Mouse (Mus musculus): ENCODE data around the gene Gm281. TPM values are rescaled to one million over a fixed set of nuclear protein-coding genes. Genes with fewer than 3 reads are reported as not detected.
A peak's percentile ranks its signal among the peaks of the same experiment; 100 is the strongest.

The Gm281 gene
- total and polyA plus RNA-seq, 3 experiments, result not detected

DNA sequence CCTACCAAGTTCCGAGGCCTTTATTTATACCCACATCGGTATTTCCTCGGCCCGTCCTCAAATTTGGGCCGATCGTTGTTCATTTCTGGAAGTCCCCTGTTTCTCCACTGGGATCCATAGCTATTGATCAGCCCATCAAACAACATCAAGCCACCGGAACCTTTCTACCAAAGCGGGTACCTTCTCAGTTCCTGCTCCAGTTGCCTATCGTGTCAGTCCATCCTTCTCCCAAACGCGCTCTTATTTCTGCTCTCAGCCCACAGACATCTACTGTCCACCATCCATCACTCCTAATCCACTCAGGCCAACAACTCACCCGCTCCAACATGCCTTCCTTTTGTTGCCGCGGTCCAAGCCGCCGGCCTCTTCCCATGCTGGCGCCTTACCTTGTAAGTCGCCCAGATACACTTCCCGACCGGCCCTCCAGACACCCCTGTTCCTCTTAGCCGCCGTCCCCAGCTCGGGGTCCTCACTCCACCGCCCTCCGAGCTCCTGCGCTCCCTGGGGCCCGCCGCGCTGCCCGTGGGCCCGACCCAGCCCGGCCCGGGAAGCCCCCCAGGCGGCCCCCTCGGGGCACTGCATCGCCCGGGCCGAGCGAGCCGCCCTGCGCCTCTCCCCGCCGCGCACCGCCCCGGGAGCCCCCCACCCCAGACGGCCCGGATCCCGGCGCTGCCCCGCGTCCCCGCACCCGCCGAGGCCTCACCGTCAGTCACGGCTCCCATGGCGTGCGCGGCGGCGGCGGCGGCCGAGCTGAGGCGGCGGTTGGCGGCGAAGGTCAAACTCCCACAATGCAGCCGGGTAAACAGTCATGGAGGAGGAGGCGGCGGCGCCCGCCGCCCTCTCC is 46.4 kb upstream of the Gm281 start (continued):
- TF ChIP-seq ELF1 (IDR thresholded peaks at IDR 0.05; ENCODE audit: low read depth, low read length) (no peak), MAZ (IDR thresholded peaks at IDR 0.05; ENCODE audit: low read depth, low read length) (no peak), TAL1 (IDR thresholded peaks at IDR 0.05; ENCODE audit: low read length) (no peak), JUND (IDR thresholded peaks at IDR 0.05; ENCODE audit: low read depth, low read length) (no peak), POLR2AphosphoS5 (IDR thresholded peaks at IDR 0.05; ENCODE audit: borderline replicate concordance, low read depth, low read length) (no peak), MYB (IDR thresholded peaks at IDR 0.05; ENCODE audit: low read depth, low read length) (peak; percentile 36; the same call in 1 of the 2 replicates), CHD2 (IDR thresholded peaks at IDR 0.05; ENCODE audit: low read length) (no peak), SIN3A (IDR thresholded peaks at IDR 0.05; ENCODE audit: low read length) (no peak; the same call in 1 of the 2 replicates), KAT2A (conservative IDR thresholded peaks at IDR 0.05; ENCODE audit: low read depth, low read length) (no peak; the same call in 1 of the 2 replicates), MAFK (IDR thresholded peaks at IDR 0.05; ENCODE audit: borderline replicate concordance, low read depth, low read length) (no peak), E2F4 (IDR thresholded peaks at IDR 0.05; ENCODE audit: borderline replicate concordance, low read depth, low read length) (no peak), POLR2A (IDR thresholded peaks at IDR 0.05; ENCODE audit: control insufficient read depth in 1 of 2, insufficient read depth in 1 of 2, low read depth in 1 of 2, low read length in 2 of 2, poor library complexity in 1 of 2) (no peak), GABPA (IDR thresholded peaks at IDR 0.05; ENCODE audit: low read depth, low read length) (no peak), EP300 (IDR thresholded peaks at IDR 0.05; ENCODE audit: low read depth in 1 of 2, low read length in 2 of 2) (no peak), ZKSCAN1 (IDR thresholded peaks at IDR 0.05; ENCODE audit: low read depth, low read length) (no peak), USF1 (IDR thresholded peaks at IDR 0.05; ENCODE audit: low read depth, low read length) (no peak), ZNF384 (IDR thresholded peaks at IDR 0.05; ENCODE audit: low read depth, low read length) (no peak), UBTF (IDR thresholded peaks at IDR 0.05; ENCODE audit: borderline replicate concordance, insufficient read depth, low read depth, low read length) (no peak), USF2 (IDR thresholded peaks at IDR 0.05; ENCODE audit: borderline replicate concordance in 1 of 2, insufficient read depth in 1 of 2, low read depth in 1 of 2, low read length in 2 of 2) (no peak)

DNA sequence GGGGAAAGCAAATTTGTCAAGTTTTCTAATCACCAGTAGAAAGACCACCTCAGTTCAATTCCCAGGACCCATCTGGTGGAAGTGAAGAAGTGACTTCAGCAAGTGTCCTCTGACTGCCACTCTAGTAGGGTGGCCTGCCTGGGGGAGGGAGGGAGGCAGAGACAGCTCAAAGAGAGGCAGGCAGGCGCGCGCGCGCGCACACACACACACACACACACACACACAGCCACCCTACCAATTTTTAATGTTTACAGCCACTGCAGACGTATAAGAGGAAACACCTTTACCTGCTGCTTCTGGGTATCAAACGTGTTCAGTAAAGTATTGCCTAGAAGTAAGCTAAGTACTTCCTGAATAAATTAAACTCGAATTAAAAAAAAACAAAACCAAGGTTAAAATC is 45.8 kb upstream of the Gm281 start:
- Histone ChIP-seq H3K27me3 (ENCODE audit: control insufficient read depth in 1 of 2, insufficient read depth in 2 of 2, low read length in 2 of 2) (no peaks in the 10 kb centered on the region), H3K27ac (ENCODE audit: control insufficient read depth, low read depth, low read length) (peak overlapping the region; percentile 75; the same call in 1 of the 2 replicates), H3K9me3 (replicated peaks; ENCODE audit: insufficient read depth, low read length) (no peaks in the 10 kb centered on the region), H3K4me3 (ENCODE audit: control insufficient read depth in 1 of 2, insufficient read depth in 1 of 2, low read depth in 2 of 2, low read length in 2 of 2) (peak overlapping the region; percentile 87 to 98), H3K36me3 (ENCODE audit: control insufficient read depth in 1 of 2, insufficient read depth in 2 of 2, low read length in 2 of 2) (peaks cover under 1 to 13% of the 10 kb centered on the region in 2 experiments), H3K4me1 (ENCODE audit: control insufficient read depth in 1 of 2, insufficient read depth in 2 of 2, low read length in 2 of 2) (peaks cover 0 to 5% of the 10 kb centered on the region in 2 experiments; a peak in 2 of 4 replicates), H3K79me2 (ENCODE audit: control insufficient read depth, insufficient read depth, low read length, poor library complexity) (peaks cover 29% of the 10 kb centered on the region), H3K9ac (ENCODE audit: control insufficient read depth, low read depth, low read length, poor library complexity, severe bottlenecking) (peak overlapping the region; percentile 99)
- peak; percentile 69 for DNase-seq (ENCODE audit: low read depth, low spot score)
- peak; percentile 48; the same call in 1 of the 2 replicates for TF ChIP-seq MAZ (IDR thresholded peaks at IDR 0.05; ENCODE audit: low read depth, low read length)
- no peak for TF ChIP-seq ETS1 (IDR thresholded peaks at IDR 0.05; ENCODE audit: low read depth, low read length)
- TF ChIP-seq NRF1 (IDR thresholded peaks at IDR 0.05; ENCODE audit: insufficient read depth, low read depth, low read length, poor library complexity, severe bottlenecking), result peak; percentile 67
- no peak for TF ChIP-seq ZC3H11A (IDR thresholded peaks at IDR 0.05; ENCODE audit: low read depth, low read length)
- TF ChIP-seq TAL1 (IDR thresholded peaks at IDR 0.05; ENCODE audit: low read length), result no peak
- TF ChIP-seq CHD1 (IDR thresholded peaks at IDR 0.05; ENCODE audit: low read depth, low read length), result 0 out of 2 replicates have a peak, but pooled peaks have one; percentile 43
